Mouse (Mus musculus): ENCODE data around the gene Qsox1.

DNA sequence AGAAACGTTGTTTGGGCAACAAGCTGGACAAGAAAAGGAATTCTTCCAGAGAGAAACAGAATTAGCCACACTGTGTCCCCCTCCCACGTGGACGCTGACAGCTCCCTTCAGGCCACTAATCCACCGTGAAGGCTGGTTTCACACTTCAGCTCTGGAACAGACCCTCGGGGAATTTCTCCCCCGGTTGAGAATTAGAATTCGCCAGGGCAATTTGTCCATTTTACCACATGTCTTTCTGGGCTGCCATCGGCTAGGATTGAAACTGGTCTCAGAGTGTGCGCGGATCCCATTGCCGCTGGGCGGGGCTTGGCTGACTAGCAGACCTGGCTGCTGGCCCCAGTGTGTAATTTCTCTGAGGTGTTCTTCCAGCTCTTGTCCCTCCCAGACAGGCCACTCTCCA is 53.5 kb downstream of the Qsox1 start:
- TF ChIP-seq CTCF (IDR thresholded peaks at IDR 0.05; ENCODE audit: control insufficient read depth, insufficient read depth, insufficient replicate concordance, low read depth, low read length) (no peak), POLR2A (IDR thresholded peaks at IDR 0.05; ENCODE audit: control insufficient read depth, low read depth, low read length) (no peak)

Measured in testis, adult 2 months (tissue).